Mouse (Mus musculus) E14TG2a.4 (cell line): ENCODE measurements around the gene Mad1l1.

Experiments
- CTCF ChIP-seq: conservative IDR thresholded peaks from 2 replicates; pipeline ENCODE4 v1.5.1; 2014; ENCODE audit warnings: low read length
- POU5F1 ChIP-seq: IDR thresholded peaks from 2 replicates; pipeline ENCODE4 v1.6.1; 2014; ENCODE audit warnings: low read length, borderline replicate concordance

GRCm38 (mm10) chr5:140208743-140209409, 112.5 kb downstream of the Mad1l1 start:
- no peak for TF ChIP-seq CTCF
- no peak for TF ChIP-seq POU5F1
